Mouse (Mus musculus) kidney, embryonic 16.5 days (tissue): Measurements from ENCODE around the gene Dnajc25. TPM values are rescaled to one million over a fixed set of nuclear protein-coding genes. Genes with fewer than 3 reads are reported as not detected.

Source experiments
- ATAC-seq: fragments of 200-750 bp; cut with Nextera tagmentation; 2 replicates; pipeline ENCODE4 v1.8.0; 2017; ENCODE audit warnings: moderate TSS enrichment; ENCODE audit not compliant: low FRiP score, low TSS enrichment
- H3K27ac ChIP-seq: fragments of 300-500 bp; sonication (generic); 2 replicates; pipeline ENCODE4 v1.5.1; 2014; ENCODE audit warnings: low read length
- H3K27me3 ChIP-seq: fragments of 300-500 bp; sonication (generic); 2 replicates; pipeline ENCODE4 v1.6.1; 2014; ENCODE audit warnings: low read length, control low read depth, mixed read lengths; ENCODE audit not compliant: insufficient read depth
- H3K36me3 ChIP-seq: fragments of 300-500 bp; sonication (generic); 2 replicates; pipeline ENCODE4 v1.6.1; 2014; ENCODE audit warnings: low read length, control low read depth, mixed read lengths; ENCODE audit not compliant: insufficient read depth
- H3K4me1 ChIP-seq: fragments of 300-500 bp; sonication (generic); 2 replicates; pipeline ENCODE4 v1.6.1; 2014; ENCODE audit warnings: low read length, control low read depth, mixed read lengths; ENCODE audit not compliant: insufficient read depth
- H3K4me2 ChIP-seq: fragments of 300-500 bp; sonication (generic); replicated peaks from 2 replicates; pipeline ENCODE4 v1.6.1; 2014; ENCODE audit warnings: low read depth, low read length
- H3K4me3 ChIP-seq: fragments of 300-500 bp; sonication (generic); 2 replicates; pipeline ENCODE4 v1.5.1; 2014; ENCODE audit warnings: mild to moderate bottlenecking, low read length
- H3K9ac ChIP-seq: fragments of 300-500 bp; sonication (generic); replicated peaks from 2 replicates; pipeline ENCODE4 v1.6.1; 2014; ENCODE audit warnings: low read length
- H3K9me3 ChIP-seq: fragments of 300-500 bp; sonication (generic); 2 replicates; pipeline ENCODE4 v1.6.1; 2016; ENCODE audit warnings: low read length, control low read depth
- WGBS: fragments of 180-500 bp; shearing (Covaris S2); extraction: QIAGEN DNeasy Blood & Tissue Kit; methylation state at CpG from one replicate; pipeline ENCODE4 v1.1.7; 2014; 5-methylcytosine and 5-hydroxymethylcytosine counted together
- polyA plus RNA-seq: library from polyadenylated mRNA; unstranded; fragments of >200 nt; fragmentation: Nextera tagmentation; extraction: Ambion mirVana; gene quantifications from 2 replicates; pipeline ENCODE4 v1.2.1, GENCODE M21; 2015

Dnajc25 gene
- polyA plus RNA-seq, 1 experiment from 2014 or later, result 8.3 TPM

DNA sequence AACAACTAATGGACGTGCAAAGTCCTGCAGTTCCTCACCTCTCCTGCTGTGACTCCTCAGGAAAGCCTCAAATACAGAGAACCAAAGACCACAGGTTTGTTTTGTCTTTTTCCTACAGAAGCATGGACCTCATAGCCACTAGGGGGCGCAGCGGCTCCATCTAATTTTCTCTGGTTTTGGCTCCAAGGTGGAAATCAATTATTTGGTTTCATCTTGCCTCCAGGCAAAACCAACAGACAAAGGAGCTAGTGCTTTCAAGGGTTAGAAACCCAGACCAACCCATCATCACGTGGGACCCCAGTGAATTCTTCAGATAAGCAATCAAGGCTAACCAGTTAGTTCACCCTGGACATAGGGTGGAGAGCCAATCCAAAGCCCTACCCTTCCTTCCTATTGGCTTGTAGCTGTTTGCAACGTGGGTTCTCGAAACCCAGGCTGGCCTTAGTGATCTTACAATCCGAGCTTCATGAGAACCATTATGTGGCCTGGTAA lies 9.7 kb upstream of the Dnajc25 start:
- Histone ChIP-seq H3K9ac (no peak overlapping the region), H3K27me3 (no peaks in the 10 kb centered on the region), H3K9me3 (no peaks in the 10 kb centered on the region), H3K4me3 (no peak overlapping the region), H3K4me2 (no peak overlapping the region), H3K27ac (no peak overlapping the region), H3K36me3 (no peaks in the 10 kb centered on the region), H3K4me1 (peaks cover 10% of the 10 kb centered on the region; the same call in 1 of the 2 replicates)
- WGBS, result 23% methylated on average over 7 of the region's 7 CpGs
- peak; percentile 39; the same call in 1 of the 2 replicates for ATAC-seq

DNA sequence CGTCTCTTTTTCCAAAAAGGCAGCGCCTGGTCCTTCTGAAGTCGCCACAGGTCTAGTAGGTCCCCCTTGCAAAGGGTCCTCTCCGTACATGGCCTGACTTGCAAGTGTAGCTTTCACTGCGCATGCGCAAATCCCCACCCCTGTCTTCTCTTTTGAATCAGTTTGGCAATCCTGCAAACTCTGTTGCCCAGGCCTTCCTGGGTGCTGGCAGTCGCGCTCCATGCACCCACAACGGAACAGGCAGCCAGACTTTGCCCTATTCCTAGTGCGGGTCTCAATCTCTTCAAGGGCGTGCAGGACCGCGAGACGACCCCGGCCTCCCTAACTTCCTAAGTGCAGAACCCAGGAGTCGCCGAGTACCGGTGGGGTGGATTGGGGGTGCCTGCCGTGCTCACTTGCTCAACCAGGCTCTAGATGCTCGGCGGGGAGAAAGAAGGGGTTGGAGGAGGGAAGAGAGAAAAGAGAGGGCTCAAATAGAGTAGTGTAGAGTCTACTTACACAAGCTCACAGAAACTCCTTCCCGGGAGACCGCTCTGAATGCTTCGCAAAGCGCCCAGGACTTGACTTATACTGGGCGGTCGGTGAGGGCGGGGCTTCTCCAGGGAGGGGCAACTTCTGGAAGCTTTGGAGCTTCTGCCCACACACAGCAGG lies 8.2 kb upstream of the Dnajc25 start, which contains the start of gene Ptgr1:
Gene Ptgr1, minus strand, starts transcription at position 580 of the 651 bp plus-strand sequence.
- Histone ChIP-seq H3K9me3 (no peaks in the 10 kb centered on the region), H3K27ac (peak within 1 kb of the TSS; percentile 27; the same call in 1 of the 2 replicates), H3K4me2 (peak within 1 kb of the TSS; percentile 94), H3K4me1 (peaks cover 10% of the 10 kb centered on the region; the same call in 1 of the 2 replicates), H3K9ac (peak within 1 kb of the TSS; percentile 79), H3K27me3 (no peaks in the 10 kb centered on the region), H3K36me3 (no peaks in the 10 kb centered on the region), H3K4me3 (peak within 1 kb of the TSS; percentile 76)
- 1% methylated on average over 28 of the region's 28 CpGs for WGBS
- ATAC-seq, result peak; percentile 82

DNA sequence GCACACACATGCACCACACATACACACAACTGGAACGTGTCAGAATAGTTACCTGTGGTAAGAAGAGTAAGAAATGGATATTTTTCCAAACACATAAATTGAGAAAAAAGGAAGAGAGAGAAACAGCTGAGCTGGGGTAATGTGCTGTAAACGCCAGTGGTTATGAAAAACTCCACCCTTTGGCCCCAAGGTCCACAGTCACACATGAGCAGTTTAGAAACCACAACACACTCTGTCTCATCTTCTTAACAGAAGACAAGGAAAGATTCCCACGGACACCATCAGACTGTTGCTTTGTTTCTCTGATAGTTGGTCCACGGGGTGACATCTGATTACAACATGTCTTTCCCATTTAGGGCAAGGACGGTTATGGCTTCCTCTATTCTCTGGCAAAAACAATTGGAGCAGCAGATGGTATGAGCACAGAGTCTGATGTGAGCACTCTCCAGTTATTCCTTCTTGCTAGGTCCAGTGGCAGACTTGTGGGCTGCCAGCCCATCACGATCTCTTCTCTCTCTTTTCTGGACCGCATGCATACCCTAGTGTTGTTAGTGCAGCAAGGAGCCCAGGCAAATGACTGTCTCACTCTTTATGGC lies 5.5 kb upstream of the Dnajc25 start:
- H3K4me3 ChIP-seq, result no peak overlapping the region
- WGBS, result 78% methylated on average over 7 of the region's 7 CpGs
- no peak for ATAC-seq
- H3K4me2 ChIP-seq, result no peak overlapping the region
- H3K9me3 ChIP-seq, result no peaks in the 10 kb centered on the region
- no peaks in the 10 kb centered on the region for H3K27me3 ChIP-seq
- H3K9ac ChIP-seq, result no peak overlapping the region
- no peaks in the 10 kb centered on the region for H3K36me3 ChIP-seq
- no peak overlapping the region for H3K27ac ChIP-seq
- peaks cover 10% of the 10 kb centered on the region; the same call in 1 of the 2 replicates for H3K4me1 ChIP-seq

DNA sequence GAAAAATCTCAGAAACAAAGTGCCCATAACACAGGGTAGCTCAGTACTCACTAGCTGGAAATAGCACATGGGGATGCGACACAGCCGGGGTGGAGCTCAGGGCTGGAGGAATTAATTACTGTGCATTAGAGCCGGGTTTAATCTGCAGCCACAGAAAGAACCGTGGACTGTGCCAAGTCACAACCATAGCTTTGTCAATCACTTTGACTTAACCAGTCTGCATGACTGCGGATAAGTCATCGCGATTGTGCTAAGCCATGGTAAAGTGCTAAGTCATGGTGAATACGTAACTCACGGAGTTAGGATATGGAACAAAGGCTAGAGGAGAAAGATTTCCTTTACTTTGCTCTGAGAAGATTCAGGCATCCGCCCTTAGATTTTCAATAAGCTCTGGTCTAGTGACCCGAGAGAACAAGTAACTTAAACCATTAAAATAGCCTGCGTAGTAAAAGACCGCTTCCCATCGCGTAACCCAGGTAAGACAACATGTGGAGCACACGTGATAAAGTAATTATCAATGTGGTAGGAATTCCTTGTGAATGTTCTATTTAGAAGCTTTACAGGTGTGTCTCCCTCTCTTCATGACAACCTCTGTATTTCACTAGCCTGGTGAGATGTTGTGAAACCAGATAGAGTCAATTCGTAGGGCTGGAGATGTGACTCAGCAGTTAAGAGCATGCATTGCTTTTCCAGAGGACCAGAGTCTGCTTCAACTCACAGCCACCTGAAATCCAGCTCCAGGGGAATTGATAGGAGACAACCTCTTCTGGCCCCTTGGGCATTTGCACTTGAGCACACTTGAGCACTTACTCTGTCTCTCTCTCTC lies 4.0 kb upstream of the Dnajc25 start:
- Histone ChIP-seq H3K4me2 (no peak overlapping the region), H3K4me1 (peaks cover 15% of the 10 kb centered on the region; the same call in 1 of the 2 replicates), H3K27me3 (no peaks in the 10 kb centered on the region), H3K4me3 (no peak overlapping the region), H3K27ac (no peak overlapping the region), H3K9ac (no peak overlapping the region), H3K36me3 (no peaks in the 10 kb centered on the region), H3K9me3 (no peaks in the 10 kb centered on the region)
- WGBS, result 87% methylated on average over 17 of the region's 17 CpGs
- no peak for ATAC-seq

DNA sequence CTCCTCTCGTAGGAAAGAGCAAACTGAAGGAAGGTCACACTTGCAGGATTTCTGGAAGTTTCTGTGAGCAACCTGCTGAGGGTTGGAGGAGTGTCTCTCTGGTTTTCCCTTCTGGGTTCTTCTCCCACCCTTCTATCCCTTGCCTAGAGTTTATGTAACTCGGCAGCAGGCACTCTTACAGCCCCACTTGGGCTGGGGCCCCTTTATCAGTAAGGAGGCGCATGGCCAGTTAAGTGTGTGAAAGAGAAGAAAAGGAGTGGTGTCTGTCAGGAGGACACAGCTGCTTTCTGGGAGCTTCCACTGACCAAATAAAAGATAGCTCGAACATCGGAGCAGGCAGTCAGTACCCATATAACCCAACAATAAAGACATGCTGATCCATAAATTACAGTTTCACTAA lies 2.7 kb upstream of the Dnajc25 start:
- Histone ChIP-seq H3K27me3 (no peaks in the 10 kb centered on the region), H3K4me2 (no peak overlapping the region), H3K4me1 (peaks cover 15% of the 10 kb centered on the region; the same call in 1 of the 2 replicates), H3K36me3 (no peaks in the 10 kb centered on the region), H3K9me3 (no peaks in the 10 kb centered on the region), H3K4me3 (no peak overlapping the region), H3K9ac (no peak overlapping the region), H3K27ac (no peak overlapping the region)
- 77% methylated on average over 5 of the region's 5 CpGs for WGBS
- no peak for ATAC-seq

DNA sequence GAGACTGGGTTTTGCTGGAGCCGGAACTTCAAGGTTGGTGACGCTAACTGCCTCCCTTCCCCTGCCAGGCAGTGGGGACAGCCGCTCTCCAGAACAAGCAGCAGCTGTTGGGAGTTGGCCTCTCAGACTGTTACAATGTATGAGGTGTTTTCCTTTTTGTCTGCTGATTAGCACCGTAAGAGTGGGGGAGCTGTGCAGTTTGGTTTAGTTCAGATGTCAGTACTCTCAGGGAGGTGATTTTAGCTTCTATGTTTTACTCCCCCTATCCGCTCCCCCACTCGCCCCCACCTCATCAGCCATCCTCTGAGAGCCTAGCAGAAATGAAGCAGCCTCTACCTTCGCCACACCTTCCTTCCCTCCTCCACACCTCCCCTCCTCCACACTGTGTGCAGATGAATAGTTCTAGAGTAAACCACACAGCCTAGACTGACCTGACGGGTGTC lies 410 bp downstream of the Dnajc25 start:
- no peaks in the 10 kb centered on the region for H3K9me3 ChIP-seq
- no peak overlapping the region for H3K9ac ChIP-seq
- H3K4me2 ChIP-seq, result 0 out of 2 replicates have a peak overlapping the region, but pooled peaks have one; percentile 14
- ATAC-seq, result peak; percentile 85
- 33% methylated on average over 8 of the region's 8 CpGs for WGBS
- H3K4me3 ChIP-seq, result no peak overlapping the region
- no peak overlapping the region for H3K27ac ChIP-seq
- 0 out of 2 replicates have a peak, but pooled peaks cover 8% of the 10 kb centered on the region for H3K4me1 ChIP-seq
- no peaks in the 10 kb centered on the region for H3K27me3 ChIP-seq
- no peaks in the 10 kb centered on the region for H3K36me3 ChIP-seq

DNA sequence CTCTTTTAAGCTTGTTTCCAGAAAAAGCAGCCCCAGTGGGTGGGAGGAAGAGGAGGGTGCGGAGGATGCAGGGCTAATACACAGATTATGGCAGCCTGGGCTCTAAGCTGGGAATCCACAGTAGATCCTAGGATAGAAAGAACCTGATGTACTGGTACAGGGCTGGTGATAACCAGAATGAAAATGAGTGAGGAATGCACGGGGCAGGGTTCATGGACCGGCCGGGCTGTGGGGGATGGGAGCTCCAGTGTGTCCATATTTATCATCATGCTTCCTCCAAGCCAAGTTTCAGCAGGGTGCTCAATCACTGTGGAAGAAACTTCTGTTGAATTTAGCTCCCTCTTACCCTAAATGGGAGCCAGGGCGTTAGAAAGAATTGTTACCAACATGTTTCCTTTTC lies 2.2 kb downstream of the Dnajc25 start:
- no peak for ATAC-seq
- H3K4me1 ChIP-seq, result 0 out of 2 replicates have a peak, but pooled peaks cover 8% of the 10 kb centered on the region
- no peaks in the 10 kb centered on the region for H3K36me3 ChIP-seq
- H3K27ac ChIP-seq, result no peak overlapping the region
- no peaks in the 10 kb centered on the region for H3K27me3 ChIP-seq
- H3K9ac ChIP-seq, result no peak overlapping the region
- H3K4me2 ChIP-seq, result no peak overlapping the region
- WGBS, result 61% methylated on average over 5 of the region's 5 CpGs
- H3K9me3 ChIP-seq, result no peaks in the 10 kb centered on the region
- no peak overlapping the region for H3K4me3 ChIP-seq

DNA sequence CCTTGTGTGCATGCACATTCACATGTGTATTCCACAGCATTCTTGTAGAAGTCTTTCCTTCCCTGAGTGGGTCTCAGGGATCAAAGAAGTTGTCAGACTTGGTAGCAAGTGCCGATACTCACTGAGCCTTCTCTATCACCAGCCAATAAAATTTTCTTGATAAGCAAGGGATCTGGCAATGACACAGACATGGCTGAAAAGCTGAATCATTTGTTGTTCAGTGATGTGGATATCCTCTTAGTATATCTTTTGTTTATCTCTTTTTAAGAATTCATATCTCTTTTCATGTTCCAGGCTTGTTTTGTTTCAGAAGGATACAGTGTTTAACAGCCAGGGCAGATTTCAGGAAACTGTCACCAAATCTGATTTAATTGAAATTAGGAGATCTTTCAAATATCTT lies 3.8 kb downstream of the Dnajc25 start:
- no peak for ATAC-seq
- H3K4me1 ChIP-seq, result peaks cover 13% of the 10 kb centered on the region
- no peaks in the 10 kb centered on the region for H3K27me3 ChIP-seq
- no peaks in the 10 kb centered on the region for H3K9me3 ChIP-seq
- no peak overlapping the region for H3K27ac ChIP-seq
- no peak overlapping the region for H3K4me3 ChIP-seq
- no peak overlapping the region for H3K9ac ChIP-seq
- H3K4me2 ChIP-seq, result no peak overlapping the region
- WGBS, result 80% methylated on average over 1 of the region's 1 CpGs
- H3K36me3 ChIP-seq, result no peaks in the 10 kb centered on the region

DNA sequence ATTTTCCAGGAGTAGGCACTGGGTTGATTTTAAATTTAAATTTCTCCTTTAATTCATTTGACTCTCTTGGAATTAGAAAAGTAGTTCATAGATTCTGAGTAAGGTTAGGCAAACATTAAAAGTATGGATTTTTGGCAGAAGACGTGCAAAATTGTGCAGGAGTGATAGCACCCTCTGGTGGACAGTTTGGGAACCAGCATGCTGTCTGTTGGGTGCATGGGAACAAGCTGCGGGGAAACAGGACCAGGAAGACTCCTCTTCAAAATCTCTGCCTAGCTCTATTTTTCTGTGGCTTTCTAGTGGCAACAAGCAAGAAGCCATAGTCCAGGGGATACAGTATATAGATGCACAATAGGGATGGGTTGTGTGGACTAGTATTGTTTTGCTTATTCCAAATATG lies 4.8 kb downstream of the Dnajc25 start:
- WGBS, result 12% methylated on average over 2 of the region's 2 CpGs
- Histone ChIP-seq H3K4me1 (peaks cover 21% of the 10 kb centered on the region), H3K9me3 (no peaks in the 10 kb centered on the region), H3K4me3 (no peak overlapping the region), H3K4me2 (no peak overlapping the region), H3K27me3 (no peaks in the 10 kb centered on the region), H3K27ac (no peak overlapping the region), H3K36me3 (no peaks in the 10 kb centered on the region), H3K9ac (no peak overlapping the region)
- ATAC-seq, result no peak
